Mouse (Mus musculus) limb, embryonic 10.5 days (tissue): Measurements from ENCODE around the gene Cenpa. TPM values are rescaled to one million over a fixed set of nuclear protein-coding genes. Genes with fewer than 3 reads are reported as not detected.
"Not testable (repeated sequence)": the region's sequence is repeated elsewhere in the genome, so short reads cannot be mapped to it uniquely, and the experiment has no call there.

Source experiments
- DNase-seq: peaks from one replicate; pipeline ENCODE4 v3.0.0-alpha.2; 2017; ENCODE audit warnings: low spot score
- H3K27ac ChIP-seq: fragments of 300-500 bp; sonication (generic); 2 replicates; pipeline ENCODE4 v1.5.1; 2016; ENCODE audit warnings: mild to moderate bottlenecking
- H3K27me3 ChIP-seq: fragments of 300-500 bp; sonication (generic); 2 replicates; pipeline ENCODE4 v1.6.1; 2016; ENCODE audit warnings: low read depth, mild to moderate bottlenecking; ENCODE audit not compliant: poor library complexity, severe bottlenecking
- H3K36me3 ChIP-seq: fragments of 300-500 bp; sonication (generic); 2 replicates; pipeline ENCODE4 v1.6.1; 2016; ENCODE audit warnings: mild to moderate bottlenecking, moderate library complexity
- H3K4me1 ChIP-seq: fragments of 300-500 bp; sonication (generic); 2 replicates; pipeline ENCODE4 v1.6.1; 2016
- H3K4me3 ChIP-seq: fragments of 300-500 bp; sonication (generic); 2 replicates; pipeline ENCODE4 v1.5.1; 2016; ENCODE audit warnings: mild to moderate bottlenecking, moderate library complexity
- H3K9me3 ChIP-seq: fragments of 300-500 bp; sonication (generic); replicated peaks from 2 replicates; pipeline ENCODE4 v1.6.1; 2016; ENCODE audit warnings: mild to moderate bottlenecking
- WGBS: fragments of 180-500 bp; shearing (Covaris S2); methylation state at CpG from one replicate; pipeline ENCODE4 v1.1.7; 2016; 5-methylcytosine and 5-hydroxymethylcytosine counted together
- polyA plus RNA-seq: library from polyadenylated mRNA; unstranded; fragments of >200 nt; fragmentation: Nextera tagmentation; extraction: Ambion mirVana; gene quantifications from 2 replicates; pipeline ENCODE4 v1.2.1, GENCODE M21; 2016

Gene Cenpa
- polyA plus RNA-seq, 1 experiment from 2014 or later = 508 TPM

- Histone ChIP-seq H3K9me3 (no peaks in the 10 kb centered on the region), H3K4me1 (peaks cover 20% of the 10 kb centered on the region), H3K4me3 (no peak overlapping the region), H3K27me3 (no peaks in the 10 kb centered on the region), H3K36me3 (peaks cover 68% of the 10 kb centered on the region), H3K27ac (no peak overlapping the region)
- no peak for DNase-seq
- WGBS = 93% methylated on average over 3 of the region's 3 CpGs
Observed at GRCm38 (mm10) chr5:30669496-30669830, 2.9 kb downstream of the Cenpa start.

DNA sequence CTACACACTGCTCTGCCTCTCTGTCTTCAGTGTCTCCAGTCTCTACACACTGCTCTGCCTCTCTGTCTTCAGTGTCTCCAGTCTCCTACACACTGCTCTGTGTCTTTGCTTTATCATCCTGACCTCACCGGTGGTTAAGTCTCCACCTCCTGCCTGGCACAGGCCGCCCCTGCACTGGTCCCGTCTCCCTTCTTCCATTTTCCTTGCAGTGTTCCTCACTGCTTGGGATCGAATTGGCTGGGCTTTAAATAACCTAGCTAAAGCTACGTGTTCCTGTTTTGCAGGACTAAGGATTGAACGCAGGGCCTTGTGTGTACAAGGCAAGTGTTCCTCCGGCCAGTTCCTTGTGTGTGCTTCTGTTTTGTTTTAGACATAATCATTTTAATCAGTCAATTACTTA is 3.5 kb downstream of the Cenpa start:
- no peak for DNase-seq
- Histone ChIP-seq H3K4me3 (no peak overlapping the region), H3K9me3 (no peaks in the 10 kb centered on the region), H3K4me1 (peaks cover 20% of the 10 kb centered on the region), H3K27ac (no peak overlapping the region), H3K36me3 (peaks cover 74% of the 10 kb centered on the region), H3K27me3 (no peaks in the 10 kb centered on the region)
- 94% methylated on average over 7 of the region's 7 CpGs for WGBS

DNA sequence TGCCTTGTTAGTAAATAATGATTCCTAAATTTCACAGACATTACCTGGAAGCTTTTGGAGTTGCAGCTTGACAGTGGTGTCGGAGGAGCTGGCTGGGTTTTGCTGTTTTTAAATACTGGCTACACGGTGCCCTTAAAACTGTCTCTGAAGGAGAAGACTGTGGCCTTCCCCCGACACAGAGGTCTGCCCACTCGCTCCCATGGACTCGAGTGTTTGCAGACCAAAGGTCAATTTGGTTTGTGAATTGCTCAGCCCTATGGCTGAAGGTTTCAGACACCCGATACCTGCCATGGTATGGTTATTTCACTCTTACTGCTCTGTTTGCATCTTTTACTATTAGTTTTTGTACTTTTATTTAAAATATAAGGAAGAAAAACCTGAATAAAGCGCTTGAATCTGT is 7.4 kb downstream of the Cenpa start:
- Histone ChIP-seq H3K36me3 (peaks cover 94% of the 10 kb centered on the region), H3K27me3 (no peaks in the 10 kb centered on the region), H3K4me3 (no peak overlapping the region), H3K9me3 (no peaks in the 10 kb centered on the region), H3K4me1 (peaks cover 5% of the 10 kb centered on the region), H3K27ac (no peak overlapping the region)
- 84% methylated on average over 7 of the region's 7 CpGs for WGBS
- DNase-seq = no peak

DNA sequence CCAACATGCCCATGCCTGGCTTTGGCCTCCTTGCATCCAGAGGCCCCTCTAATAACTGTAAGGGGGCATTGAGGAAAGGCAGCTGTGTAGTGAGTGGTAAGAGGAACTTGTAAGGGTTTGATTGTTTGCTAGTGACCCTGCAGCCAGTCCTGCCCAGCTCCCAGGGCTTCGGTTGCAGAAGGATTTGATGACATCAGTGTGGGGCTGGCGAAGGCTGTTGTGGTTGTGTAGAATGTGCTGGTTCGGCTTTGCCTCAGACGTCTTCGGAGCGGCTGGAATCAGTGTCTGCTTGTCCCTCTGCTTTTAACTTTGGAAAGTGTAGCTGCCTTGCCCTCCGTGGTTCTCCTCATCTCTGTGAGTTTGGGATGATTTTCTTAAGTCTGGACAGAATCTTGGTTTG is 10.2 kb downstream of the Cenpa start:
- H3K4me1 ChIP-seq = no peaks in the 10 kb centered on the region
- H3K36me3 ChIP-seq = peaks cover 66% of the 10 kb centered on the region
- no peak overlapping the region for H3K27ac ChIP-seq
- no peaks in the 10 kb centered on the region for H3K9me3 ChIP-seq
- H3K4me3 ChIP-seq = no peak overlapping the region
- DNase-seq = no peak
- no peaks in the 10 kb centered on the region for H3K27me3 ChIP-seq
- WGBS = 87% methylated on average over 7 of the region's 7 CpGs

DNA sequence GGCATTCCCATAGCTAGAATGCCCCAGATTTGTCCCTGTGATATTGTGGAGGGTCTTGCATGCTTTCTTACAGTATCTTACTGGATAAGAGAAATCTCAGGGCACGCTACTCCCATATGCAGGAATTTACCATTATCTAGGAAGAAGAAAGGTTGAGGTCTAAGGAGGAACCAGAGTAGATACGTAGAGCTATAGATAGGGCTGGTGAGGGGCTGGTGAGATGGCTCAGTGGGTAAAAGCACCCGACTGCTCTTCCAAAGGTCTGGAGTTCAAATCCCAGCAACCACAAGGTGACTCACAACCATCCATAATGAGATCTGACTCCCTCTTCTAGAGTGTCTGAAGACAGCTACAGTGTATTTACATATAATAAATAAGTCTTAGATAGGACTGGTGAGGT is 11.5 kb downstream of the Cenpa start:
- DNase-seq = not testable (repeated sequence)
- WGBS = 95% methylated on average over 3 of the region's 3 CpGs

DNA sequence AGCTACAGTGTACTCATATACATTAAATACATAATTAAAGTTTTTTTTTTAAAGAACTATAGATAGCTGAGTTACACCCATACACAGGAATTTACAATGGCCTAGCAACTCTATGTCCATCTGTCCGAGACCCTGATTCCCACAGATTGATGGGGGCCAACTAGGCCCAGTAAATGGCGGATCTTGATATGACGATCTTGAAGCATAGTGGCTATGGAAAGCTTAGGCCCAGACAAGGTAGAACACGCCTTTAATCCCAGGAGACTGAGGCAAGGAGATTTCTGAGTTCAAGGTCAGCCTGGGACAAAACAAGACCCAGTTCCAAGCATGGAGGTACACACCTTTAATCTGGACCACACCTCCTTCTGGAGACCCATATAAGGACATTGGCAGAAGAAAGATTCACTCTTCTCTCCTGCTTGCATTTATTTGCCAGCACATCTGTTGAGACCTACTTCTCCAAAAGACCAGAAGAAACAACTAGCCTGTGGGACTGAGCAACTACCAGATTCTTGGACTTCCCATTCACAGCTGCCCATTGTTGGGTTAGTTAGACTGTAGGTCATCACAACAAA is 12.2 kb downstream of the Cenpa start:
- Histone ChIP-seq H3K9me3 (no peaks in the 10 kb centered on the region), H3K4me1 (0 out of 2 replicates have a peak, but pooled peaks cover 3% of the 10 kb centered on the region), H3K4me3 (no peak overlapping the region), H3K27ac (no peak overlapping the region), H3K36me3 (peaks cover 46% of the 10 kb centered on the region), H3K27me3 (no peaks in the 10 kb centered on the region)
- 96% methylated on average over 4 of the region's 4 CpGs for WGBS
- no peak for DNase-seq

More for the DNA sequence above, 11.5 kb downstream of the Cenpa start:
- not testable (repeated sequence) for H3K27ac ChIP-seq, H3K9me3 ChIP-seq, H3K4me1 ChIP-seq, H3K4me3 ChIP-seq, H3K27me3 ChIP-seq
- peaks cover 53% of the 10 kb centered on the region for H3K36me3 ChIP-seq

GRCm38 (mm10) chr5:30679593-30679992 is 13.0 kb downstream of the Cenpa start:
- DNase-seq = no peak

GRCm38 (mm10) chr5:30681970-30682369 is 15.4 kb downstream of the Cenpa start:
- Histone ChIP-seq H3K27ac (no peak overlapping the region), H3K4me1 (0 out of 2 replicates have a peak, but pooled peaks cover 3% of the 10 kb centered on the region), H3K4me3 (no peak overlapping the region), H3K9me3 (no peaks in the 10 kb centered on the region), H3K27me3 (no peaks in the 10 kb centered on the region), H3K36me3 (peaks cover 14% of the 10 kb centered on the region)
- no peak for DNase-seq
- WGBS = 88% methylated on average over 5 of the region's 5 CpGs

More at GRCm38 (mm10) chr5:30679593-30679992, 13.0 kb downstream of the Cenpa start:
- peaks cover 38% of the 10 kb centered on the region for H3K36me3 ChIP-seq
- no peak overlapping the region for H3K4me3 ChIP-seq
- no peaks in the 10 kb centered on the region for H3K27me3 ChIP-seq
- H3K4me1 ChIP-seq = 0 out of 2 replicates have a peak, but pooled peaks cover 3% of the 10 kb centered on the region
- WGBS = 79% methylated on average over 5 of the region's 5 CpGs
- H3K27ac ChIP-seq = no peak overlapping the region
- no peaks in the 10 kb centered on the region for H3K9me3 ChIP-seq

DNA sequence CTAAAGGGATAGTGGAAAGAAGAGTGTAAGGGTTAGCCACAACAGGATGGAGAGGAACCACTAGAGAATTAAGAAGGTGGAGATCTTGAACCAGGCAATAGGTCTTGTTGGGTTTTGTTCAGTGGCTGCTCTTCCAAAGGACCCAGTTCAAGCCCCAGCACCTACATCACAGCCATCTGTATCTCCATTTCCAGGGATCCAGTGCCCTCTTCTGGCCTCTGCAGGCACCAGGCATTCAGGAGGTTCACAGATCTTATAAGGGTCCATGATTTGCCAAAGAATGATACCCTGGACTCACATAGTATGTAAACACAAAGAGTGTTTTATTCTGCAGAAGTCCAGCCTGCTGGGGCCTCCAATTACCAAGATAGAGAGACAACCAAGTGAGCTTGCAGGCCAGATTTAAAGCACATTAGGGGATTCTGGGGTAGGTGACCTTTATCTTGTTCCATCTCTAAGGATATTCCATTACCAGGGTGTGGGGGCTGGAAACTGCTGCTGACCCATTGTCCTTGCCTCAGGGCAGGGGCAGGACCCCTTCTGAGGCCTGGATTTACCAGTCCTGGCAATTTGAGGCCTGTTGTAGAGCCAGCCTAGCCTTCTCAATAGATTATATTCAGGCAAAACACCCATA is 16.5 kb downstream of the Cenpa start:
- Histone ChIP-seq H3K4me1 (0 out of 2 replicates have a peak, but pooled peaks cover 3% of the 10 kb centered on the region), H3K36me3 (peaks cover 4% of the 10 kb centered on the region; the same call in 1 of the 2 replicates), H3K27me3 (no peaks in the 10 kb centered on the region), H3K27ac (no peak overlapping the region), H3K9me3 (no peaks in the 10 kb centered on the region), H3K4me3 (no peak overlapping the region)
- no peak for DNase-seq

DNA sequence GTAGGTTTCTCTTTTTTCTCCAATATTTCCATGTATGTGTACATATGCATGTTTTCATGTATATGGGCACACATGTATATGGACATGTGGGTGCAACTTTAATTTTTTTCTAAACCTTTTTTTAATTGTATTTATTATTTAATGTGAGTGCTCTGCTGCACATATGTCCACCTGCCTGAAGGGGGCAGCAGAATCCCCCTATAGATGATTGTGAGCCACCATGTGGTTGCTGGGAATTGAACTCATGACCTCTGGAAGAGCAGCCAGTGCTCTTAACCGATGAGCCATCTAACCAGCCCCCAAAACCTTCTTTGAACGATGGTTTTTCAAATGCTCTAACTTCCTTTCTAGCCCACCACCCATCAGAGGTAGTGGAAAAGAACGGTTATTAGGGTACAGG is 17.4 kb downstream of the Cenpa start:
- H3K36me3 ChIP-seq = no peaks in the 10 kb centered on the region
- WGBS = 72% methylated on average over 3 of the region's 3 CpGs

GRCm38 (mm10) chr5:30686781-30687180 is 20.2 kb downstream of the Cenpa start:
- 70% methylated on average over 3 of the region's 3 CpGs for WGBS
- DNase-seq = no peak
- no peak overlapping the region for H3K4me3 ChIP-seq

More for the DNA sequence above, 17.4 kb downstream of the Cenpa start:
- DNase-seq = no peak
- no peak overlapping the region for H3K27ac ChIP-seq
- H3K9me3 ChIP-seq = no peaks in the 10 kb centered on the region
- H3K4me3 ChIP-seq = no peak overlapping the region
- H3K4me1 ChIP-seq = 0 out of 2 replicates have a peak, but pooled peaks cover 3% of the 10 kb centered on the region
- no peaks in the 10 kb centered on the region for H3K27me3 ChIP-seq

GRCm38 (mm10) chr5:30700361-30701000 is 33.9 kb downstream of the Cenpa start:
- DNase-seq = no peak
- no peaks in the 10 kb centered on the region for H3K9me3 ChIP-seq
- no peaks in the 10 kb centered on the region for H3K36me3 ChIP-seq
- H3K4me3 ChIP-seq = no peak overlapping the region
- 80% methylated on average over 8 of the region's 8 CpGs for WGBS
- H3K27ac ChIP-seq = no peak overlapping the region
- H3K4me1 ChIP-seq = 0 out of 2 replicates have a peak, but pooled peaks cover 4% of the 10 kb centered on the region
- 0 out of 2 replicates have a peak, but pooled peaks cover 4% of the 10 kb centered on the region for H3K27me3 ChIP-seq

More at GRCm38 (mm10) chr5:30686781-30687180, 20.2 kb downstream of the Cenpa start:
- Histone ChIP-seq H3K9me3 (no peaks in the 10 kb centered on the region), H3K27me3 (no peaks in the 10 kb centered on the region), H3K4me1 (0 out of 2 replicates have a peak, but pooled peaks cover 3% of the 10 kb centered on the region), H3K27ac (no peak overlapping the region), H3K36me3 (no peaks in the 10 kb centered on the region)

DNA sequence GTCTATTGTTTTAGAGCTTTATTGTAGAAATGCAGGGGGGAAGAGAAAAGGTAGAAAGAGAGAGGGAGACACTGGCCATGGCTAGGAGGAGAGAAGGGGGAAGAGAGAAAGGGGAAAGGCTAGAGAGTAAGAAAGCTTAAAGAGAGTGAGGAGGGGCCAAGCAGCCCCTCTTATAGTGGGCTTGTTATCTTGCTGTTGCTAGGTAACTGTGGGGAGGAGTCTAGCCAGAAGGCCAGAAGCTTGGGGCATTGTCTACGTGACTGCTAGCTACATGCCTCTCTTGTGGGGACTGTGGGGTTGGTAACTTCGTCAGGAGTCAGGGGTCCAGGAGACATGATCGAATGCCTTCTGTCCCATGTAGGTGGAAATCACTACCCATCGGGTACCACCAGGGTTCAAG is 34.8 kb downstream of the Cenpa start:
- H3K4me1 ChIP-seq, H3K27ac ChIP-seq, H3K4me3 ChIP-seq, DNase-seq, H3K27me3 ChIP-seq, H3K36me3 ChIP-seq, H3K9me3 ChIP-seq: not testable (repeated sequence)
- 54% methylated on average over 4 of the region's 4 CpGs for WGBS
